Mouse (Mus musculus): ENCODE measurements around the gene D17H6S53E.

- TF ChIP-seq CTCF (conservative IDR thresholded peaks at IDR 0.05; ENCODE audit: low read length) (no peak), POU5F1 (IDR thresholded peaks at IDR 0.05; ENCODE audit: borderline replicate concordance, low read length) (no peak), NANOG (IDR thresholded peaks at IDR 0.05; ENCODE audit: borderline replicate concordance, low read length) (no peak)
Observed at GRCm38 (mm10) chr17:35128996-35129395, 2.8 kb downstream of the D17H6S53E start.
